In the genomic region with DNA sequence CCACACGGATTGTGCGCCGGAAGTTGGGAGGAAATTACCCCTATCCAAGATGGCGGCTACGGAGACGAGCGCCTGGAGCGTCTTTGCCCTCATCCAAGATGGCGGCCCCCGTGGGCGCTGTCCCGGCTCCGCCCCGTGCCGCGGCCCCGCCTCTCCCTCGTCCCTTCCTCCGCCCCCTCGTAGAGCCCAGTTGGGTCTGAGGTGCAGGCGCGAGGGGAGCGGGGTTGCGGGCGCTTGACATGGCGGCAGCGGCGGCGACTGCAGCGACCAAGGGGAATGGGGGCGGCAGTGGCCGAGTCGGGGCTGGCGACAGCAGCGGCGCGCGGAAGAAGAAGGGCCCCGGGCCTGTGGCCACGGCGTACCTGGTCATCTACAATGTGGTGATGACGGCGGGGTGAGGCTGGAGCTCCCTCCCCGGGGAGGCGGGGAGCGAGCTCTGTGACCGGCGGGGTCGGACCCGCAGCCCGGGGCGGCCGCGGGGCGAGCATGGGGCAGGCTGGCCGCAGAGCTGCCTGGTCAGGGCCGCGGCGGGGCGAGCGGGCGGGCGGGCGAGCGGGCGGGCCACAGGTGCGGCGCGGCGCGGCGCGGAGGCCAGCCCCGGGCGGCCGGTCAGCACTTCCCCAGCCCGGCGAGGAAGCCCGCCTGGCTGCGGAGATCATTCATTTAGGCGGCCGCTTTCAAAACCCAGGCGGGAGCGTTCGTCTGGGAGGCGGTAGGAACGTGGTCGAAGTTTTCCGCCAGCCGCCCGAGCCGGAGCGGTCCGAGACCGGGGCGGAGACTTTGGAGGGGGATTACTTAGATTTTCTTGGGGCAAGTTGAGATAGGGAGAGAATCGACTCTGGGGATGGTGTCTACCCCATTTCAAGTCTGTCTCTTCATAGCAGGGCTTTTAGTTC, we compare ENCODE assay signal across 1 mouse cellular context.
A peak's percentile ranks its signal among the peaks of the same experiment; 100 is the strongest.
TF ChIP-seq lines count a peak whose summit lies in the region.

TSS of gene Hacd2 (plus strand) at position 187 of the 896 bp plus-strand sequence.

TF ChIP-seq in CH12.LX, 34 proteins besides CTCF, POLR2A, EP300 and RAD21:
- peak; percentile 92 for TF ChIP-seq ELF1 (IDR thresholded peaks at IDR 0.05; ENCODE audit: low read depth, low read length)
- no peak for TF ChIP-seq PAX5 (IDR thresholded peaks at IDR 0.05; ENCODE audit: low read length)
- TF ChIP-seq GABPA (IDR thresholded peaks at IDR 0.05; ENCODE audit: insufficient replicate concordance, low read depth, low read length): peak; percentile 27; the same call in 1 of the 2 replicates
- TF ChIP-seq UBTF (IDR thresholded peaks at IDR 0.05; ENCODE audit: low read depth, low read length): peak; percentile 94
- TF ChIP-seq MXI1 (IDR thresholded peaks at IDR 0.05; ENCODE audit: low read depth, low read length): peak; percentile 70; the same call in 1 of the 2 replicates
- TF ChIP-seq USF2 (conservative IDR thresholded peaks at IDR 0.05; ENCODE audit: low read depth, low read length): peak; percentile 5; the same call in 1 of the 2 replicates
- TF ChIP-seq SIN3A (IDR thresholded peaks at IDR 0.05; ENCODE audit: low read length): no peak; the same call in 1 of the 2 replicates
- no peak for TF ChIP-seq ZC3H11A (IDR thresholded peaks at IDR 0.05; ENCODE audit: low read depth, low read length)
- peak; percentile 6; the same call in 1 of the 2 replicates for TF ChIP-seq MAZ (IDR thresholded peaks at IDR 0.05; ENCODE audit: low read depth, low read length)
- TF ChIP-seq JUND (conservative IDR thresholded peaks at IDR 0.05; ENCODE audit: low read depth, low read length): no peak
- peak; percentile 61; the same call in 1 of the 2 replicates for TF ChIP-seq IRF4 (IDR thresholded peaks at IDR 0.05; ENCODE audit: low read depth, low read length)
- no peak for TF ChIP-seq JUN (IDR thresholded peaks at IDR 0.05; ENCODE audit: insufficient read depth, low read depth, low read length)
- peak; percentile 100 for TF ChIP-seq RCOR1 (conservative IDR thresholded peaks at IDR 0.05; ENCODE audit: low read depth, low read length)
- TF ChIP-seq CHD2 (IDR thresholded peaks at IDR 0.05; ENCODE audit: low read length): no peak
- peak; percentile 94; the same call in 1 of the 2 replicates for TF ChIP-seq KAT2A (IDR thresholded peaks at IDR 0.05; ENCODE audit: insufficient replicate concordance, low read length)
- peak; percentile 83 for TF ChIP-seq NELFE (IDR thresholded peaks at IDR 0.05; ENCODE audit: low read depth, low read length)
- no peak for TF ChIP-seq USF1 (IDR thresholded peaks at IDR 0.05; ENCODE audit: low read depth, low read length)
- no peak for TF ChIP-seq CHD1 (IDR thresholded peaks at IDR 0.05; ENCODE audit: low read depth, low read length)
- TF ChIP-seq NRF1 (IDR thresholded peaks at IDR 0.05; ENCODE audit: low read depth, low read length): peak; percentile 91
- TF ChIP-seq HCFC1 (IDR thresholded peaks at IDR 0.05; ENCODE audit: low read depth, low read length): peak; percentile 98
- 0 out of 2 replicates have a peak, but pooled peaks have one; percentile 5 for TF ChIP-seq MEF2A (IDR thresholded peaks at IDR 0.05; ENCODE audit: borderline replicate concordance, low read depth, low read length)
- TF ChIP-seq MAX (IDR thresholded peaks at IDR 0.05; ENCODE audit: low read length): no peak
- TF ChIP-seq MYC (IDR thresholded peaks at IDR 0.05; ENCODE audit: low read depth, low read length): peak; percentile 61; the same call in 1 of the 2 replicates
- TF ChIP-seq ZMIZ1 (IDR thresholded peaks at IDR 0.05; ENCODE audit: low read depth, low read length): peak; percentile 94
- no peak for TF ChIP-seq ZNF384 (IDR thresholded peaks at IDR 0.05; ENCODE audit: low read depth, low read length)
- no peak for TF ChIP-seq ZKSCAN1 (IDR thresholded peaks at IDR 0.05; ENCODE audit: borderline replicate concordance, low read depth, low read length)
- TF ChIP-seq SMC3 (IDR thresholded peaks at IDR 0.05; ENCODE audit: low read depth, low read length): no peak
- peak; percentile 78; the same call in 1 of the 2 replicates for TF ChIP-seq TBP (conservative IDR thresholded peaks at IDR 0.05; ENCODE audit: low read depth, low read length)
- TF ChIP-seq POLR2AphosphoS2 (IDR thresholded peaks at IDR 0.05; ENCODE audit: low read depth, low read length): 0 out of 2 replicates have a peak, but pooled peaks have one; percentile 54
- no peak for TF ChIP-seq BHLHE40 (IDR thresholded peaks at IDR 0.05; ENCODE audit: low read depth, low read length)
- no peak for TF ChIP-seq MAFK (IDR thresholded peaks at IDR 0.05; ENCODE audit: insufficient replicate concordance, low read length)
- TF ChIP-seq E2F4 (IDR thresholded peaks at IDR 0.05; ENCODE audit: insufficient replicate concordance, low read depth, low read length): no peak
- TF ChIP-seq ETS1 (conservative IDR thresholded peaks at IDR 0.05; ENCODE audit: low read depth, low read length): no peak
- TF ChIP-seq TCF12 (IDR thresholded peaks at IDR 0.05; ENCODE audit: low read depth, low read length): peak; percentile 91
TF ChIP-seq in CH12.LX: peak in this region for 18.
